Mouse (Mus musculus): ENCODE results near the gene 2410137M14Rik.

DNA sequence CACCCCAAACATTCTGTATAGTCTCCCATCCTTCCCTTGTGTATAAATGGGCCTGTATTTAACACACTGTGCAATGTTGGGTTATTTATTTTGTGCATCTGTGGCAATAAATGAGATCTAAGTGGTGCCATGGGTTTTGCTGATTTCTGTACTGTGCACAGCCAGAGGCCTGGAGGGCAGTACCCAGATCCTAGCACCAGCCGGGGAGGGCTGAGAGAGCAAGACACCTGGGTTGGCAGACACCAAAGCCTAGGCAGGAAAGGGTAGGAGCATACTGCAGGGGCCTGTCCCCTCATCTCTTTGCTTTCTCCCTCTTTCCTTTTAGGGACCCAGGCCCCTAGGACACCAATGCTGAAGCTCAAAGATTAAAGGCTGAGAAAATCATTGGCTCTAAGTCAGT lies 32.8 kb downstream of the 2410137M14Rik start:
- no peak for TF ChIP-seq POLR2A (IDR thresholded peaks at IDR 0.05; ENCODE audit: low read depth, low read length)
- TF ChIP-seq CTCF (IDR thresholded peaks at IDR 0.05; ENCODE audit: borderline replicate concordance, insufficient read depth, low read length): no peak
